Comparison of ENCODE assay signal across 8 mouse cellular contexts in the genomic region with DNA sequence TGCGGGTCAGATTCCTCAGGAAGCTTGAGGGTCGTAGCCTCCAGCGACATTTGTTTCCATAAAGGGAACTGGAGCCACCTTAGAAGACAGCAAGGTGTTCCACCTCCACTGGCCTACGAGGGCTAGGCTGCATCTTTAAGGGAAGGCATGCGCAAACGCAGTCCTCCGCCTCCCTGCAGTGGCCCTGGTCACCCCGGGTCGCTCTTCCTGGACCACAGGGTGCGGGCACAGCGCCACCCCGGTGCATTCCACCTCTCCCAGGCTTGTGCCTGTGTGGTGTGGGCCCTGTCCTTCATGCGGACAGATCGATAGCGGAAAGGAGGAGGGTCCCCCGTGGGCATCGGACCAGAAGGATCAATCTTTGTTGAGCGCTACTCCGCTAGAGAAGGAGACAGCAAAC. TPM values are rescaled to one million over a fixed set of nuclear protein-coding genes. Genes with fewer than 3 reads are reported as not detected.
A peak's percentile ranks its signal among the peaks of the same experiment; 100 is the strongest.
DNase-seq lines count a peak whose midpoint lies in the region; ATAC-seq and TF ChIP-seq lines count a peak whose summit lies in the region.

No protein-coding gene starts in this region.

- no peak overlapping the region for H3K9ac ChIP-seq in heart, adult 2 months (ENCODE audit: low read depth, low read length)
- no peak overlapping the region for H3K9ac ChIP-seq in hindbrain, embryonic 14.5 days
- no peak overlapping the region for H3K9ac ChIP-seq in midbrain, embryonic 15.5 days

- TF ChIP-seq POLR2A in heart, adult 2 months (IDR thresholded peaks at IDR 0.05; ENCODE audit: insufficient read depth, low read depth, low read length), result no peak
- no peak for TF ChIP-seq POLR2A in brain, embryonic 14.5 days (IDR thresholded peaks at IDR 0.05; ENCODE audit: borderline replicate concordance, extremely low read depth, insufficient read depth, insufficient read length, poor library complexity, severe bottlenecking)

- H3K4me2 ChIP-seq in hindbrain, embryonic 14.5 days (replicated peaks), result peak overlapping the region; percentile 27
- peak overlapping the region; percentile 40 for H3K4me2 ChIP-seq in midbrain, embryonic 15.5 days

- intact Hi-C loops in heart, adult 2 months (cut with DNase I), result no loop called here

- H3K27me3 ChIP-seq in heart, embryonic 10.5 days (ENCODE audit: insufficient read depth, poor library complexity, severe bottlenecking), result no peaks in the 10 kb centered on the region
- peaks cover 2% of the 10 kb centered on the region; the same call in 1 of the 2 replicates for H3K27me3 ChIP-seq in heart, adult 2 months (ENCODE audit: control insufficient read depth, insufficient read depth, low read length)
- H3K27me3 ChIP-seq in hindbrain, embryonic 14.5 days (ENCODE audit: control insufficient read depth, insufficient read depth, low read length), result no peaks in the 10 kb centered on the region
- no peaks in the 10 kb centered on the region for H3K27me3 ChIP-seq in midbrain, embryonic 15.5 days (replicated peaks)

- H3K4me1 ChIP-seq in heart, embryonic 10.5 days, result no peaks in the 10 kb centered on the region
- no peaks in the 10 kb centered on the region for H3K4me1 ChIP-seq in heart, adult 2 months (ENCODE audit: control insufficient read depth, insufficient read depth, low read length)
- H3K4me1 ChIP-seq in hindbrain, embryonic 14.5 days (replicated peaks; ENCODE audit: control insufficient read depth, insufficient read depth, low read length), result no peaks in the 10 kb centered on the region
- no peaks in the 10 kb centered on the region for H3K4me1 ChIP-seq in midbrain, embryonic 15.5 days

- peak overlapping the region; percentile 45 for H3K4me3 ChIP-seq in heart, embryonic 10.5 days
- H3K4me3 ChIP-seq in heart, adult 2 months, result no peak overlapping the region; the same call in 1 of the 2 replicates
- H3K4me3 ChIP-seq in hindbrain, embryonic 14.5 days (replicated peaks; ENCODE audit: low read length), result peak overlapping the region; percentile 15
- H3K4me3 ChIP-seq in midbrain, embryonic 15.5 days, result peak overlapping the region; percentile 27; the same call in 1 of the 2 replicates

- WGBS in heart, embryonic 10.5 days, result 52% methylated on average over 19 of the region's 19 CpGs
- WGBS in heart, adult 2 months, result 54% methylated on average over 19 of the region's 19 CpGs
- WGBS in hindbrain, embryonic 14.5 days, result 61% methylated on average over 19 of the region's 19 CpGs
- 53% methylated on average over 19 of the region's 19 CpGs for WGBS in midbrain, embryonic 15.5 days

- TF ChIP-seq CTCF in heart, adult 2 months (IDR thresholded peaks at IDR 0.05), result no peak
- no peak for TF ChIP-seq CTCF in brain, embryonic 14.5 days (IDR thresholded peaks at IDR 0.05; ENCODE audit: borderline replicate concordance, extremely low read depth, insufficient read depth, insufficient read length)

- no peaks in the 10 kb centered on the region for H3K79me2 ChIP-seq in heart, adult 2 months (replicated peaks; ENCODE audit: control insufficient read depth, insufficient read depth, low read length)

- no peak for TF ChIP-seq EP300 in heart, adult 2 months (IDR thresholded peaks at IDR 0.05; ENCODE audit: insufficient read depth, low read depth, low read length)

- ATAC-seq in hindbrain, embryonic 14.5 days (ENCODE audit: low FRiP score), result no peak
- ATAC-seq in midbrain, embryonic 15.5 days (replicated peaks), result peak; percentile 50; the same call in 1 of the 2 replicates

- no peaks in the 10 kb centered on the region for H3K9me3 ChIP-seq in heart, embryonic 10.5 days
- H3K9me3 ChIP-seq in hindbrain, embryonic 14.5 days (ENCODE audit: control insufficient read depth, low read length), result no peaks in the 10 kb centered on the region
- H3K9me3 ChIP-seq in midbrain, embryonic 15.5 days, result no peaks in the 10 kb centered on the region

- DNase-seq in heart, embryonic 10.5 days (ENCODE audit: low spot score), result no peak
- DNase-seq in heart, adult 2 months, result no peak
- DNase-seq in brain, embryonic 14.5 days (ENCODE audit: low read depth), result peak; percentile 13
- DNase-seq in hindbrain, embryonic 14.5 days (ENCODE audit: low spot score), result no peak
- DNase-seq in spleen, postnatal 36 days (ENCODE audit: low spot score in 2 of 2), result no peak
- no peak for DNase-seq in adipocyte (ENCODE audit: low spot score)
- DNase-seq in adrenal gland, postnatal 4 days (ENCODE audit: low spot score in 2 of 2), result no peak

- H3K36me3 ChIP-seq in heart, embryonic 10.5 days, result no peaks in the 10 kb centered on the region
- H3K36me3 ChIP-seq in heart, adult 2 months (ENCODE audit: control insufficient read depth, insufficient read depth, low read length), result no peaks in the 10 kb centered on the region
- no peaks in the 10 kb centered on the region for H3K36me3 ChIP-seq in hindbrain, embryonic 14.5 days (replicated peaks; ENCODE audit: control insufficient read depth, insufficient read depth)
- no peaks in the 10 kb centered on the region for H3K36me3 ChIP-seq in midbrain, embryonic 15.5 days (replicated peaks)

- peak overlapping the region; percentile 69 for H3K27ac ChIP-seq in heart, embryonic 10.5 days
- H3K27ac ChIP-seq in heart, adult 2 months, result no peak overlapping the region
- no peak overlapping the region for H3K27ac ChIP-seq in hindbrain, embryonic 14.5 days
- H3K27ac ChIP-seq in midbrain, embryonic 15.5 days, result no peak overlapping the region

RNA-seq across cellular contexts. Expression of a gene that starts 56.6 kb away (rescaled TPM):
- polyA plus RNA-seq in heart, embryonic 10.5 days (2016; fragmentation: Nextera tagmentation; extraction: Ambion mirVana), result 35.1 and 60.0 TPM in 2 replicates
- total RNA-seq in heart, adult 2 months (2021), result under 1 TPM; 0.30 to 0.76 TPM
- polyA plus RNA-seq in heart, adult 2 months (2012; rRNA removed), result 1.8 and 2.7 TPM in 2 replicates
- 17.2 and 18.6 TPM in 2 replicates for polyA plus RNA-seq in brain, embryonic 14.5 days (2012; rRNA removed)
- polyA plus RNA-seq in hindbrain, embryonic 14.5 days (2014; fragmentation: Nextera tagmentation; extraction: Ambion mirVana), result 1.3 and 2.0 TPM in 2 replicates
- 41.0 and 60.5 TPM in 2 replicates for polyA plus RNA-seq in midbrain, embryonic 15.5 days (2015; fragmentation: Nextera tagmentation; extraction: Ambion mirVana)
- 1 to 10 TPM in 1 of 2 experiments, under 1 TPM in 1; 0.53 to 1.5 TPM for total RNA-seq in adrenal gland, postnatal 4 days (2021)
